ENCODE assay signal across 25 mouse cellular contexts in the genomic region with DNA sequence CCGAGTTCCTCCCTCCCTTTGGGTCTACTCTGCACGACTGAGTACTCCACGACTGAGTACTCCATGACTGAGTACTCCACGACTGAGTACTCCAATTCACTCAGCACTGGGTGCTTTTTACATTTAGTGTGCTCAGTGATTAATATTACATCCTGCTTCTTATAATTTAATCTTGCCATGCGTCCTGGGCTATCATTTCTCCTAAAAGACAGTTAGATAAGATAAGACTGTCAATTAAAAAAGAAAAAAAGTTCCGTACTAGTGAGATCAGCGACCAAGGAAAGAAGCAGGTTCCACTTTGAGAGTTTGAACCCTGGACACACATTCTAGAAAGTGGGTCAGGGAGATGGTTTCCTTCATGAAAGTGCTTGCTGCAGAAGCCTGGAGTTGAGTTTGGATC.
"Had no signal": no experiment of that assay in that cellular context is flagged by ENCODE, and none has a peak within 500 bp of the region (broad histone marks: within the 10 kb centered on the region; RNA-seq: fewer than 3 reads in every experiment).

No protein-coding gene starts in this region.

- H3K9me3 ChIP-seq: heart, embryonic 15.5 days; hindbrain, embryonic 12.5 days; limb, embryonic 10.5 days; liver, embryonic 13.5 days; liver, embryonic 15.5 days had no signal

- H3K36me3 ChIP-seq: heart, embryonic 13.5 days; heart, embryonic 15.5 days; hindbrain, embryonic 10.5 days; hindbrain, embryonic 12.5 days; limb, embryonic 10.5 days; limb, embryonic 12.5 days; liver, embryonic 13.5 days; liver, embryonic 15.5 days had no signal

- ATAC-seq: hindbrain, embryonic 16.5 days; inflammation-experienced regulatory T-cells, adult 6 months had no signal

- H3K27me3 ChIP-seq: heart, embryonic 13.5 days; heart, embryonic 15.5 days; hindbrain, embryonic 12.5 days; limb, embryonic 12.5 days; liver, embryonic 13.5 days; liver, embryonic 15.5 days had no signal

- H3K27ac ChIP-seq: heart, embryonic 13.5 days; heart, embryonic 15.5 days; layer of hippocampus, adult 2 months; left cerebral cortex, adult 2 months; limb, embryonic 12.5 days; liver, embryonic 13.5 days; liver, embryonic 15.5 days had no signal

- DNase-seq: gastrocnemius, postnatal 25 days; heart, adult 18-20 months; heart, postnatal 14 days; heart, postnatal 4 days; kidney, adult 18-20 months; kidney, adult 8-10 months; kidney, postnatal 10 days; kidney, postnatal 25 days; kidney, postnatal 4 days; liver; liver, embryonic 13.5 days had no signal

- H3K4me2 ChIP-seq: heart, embryonic 11.5 days; heart, embryonic 13.5 days; heart, embryonic 15.5 days; hindbrain, embryonic 12.5 days; hindbrain, embryonic 14.5 days; limb, embryonic 12.5 days; liver, embryonic 11.5 days; liver, embryonic 13.5 days; liver, embryonic 15.5 days had no signal

- H3K4me3 ChIP-seq: heart, embryonic 13.5 days; heart, embryonic 15.5 days; hindbrain, embryonic 10.5 days; hindbrain, embryonic 12.5 days; layer of hippocampus, adult 2 months; left cerebral cortex, adult 2 months; limb, embryonic 10.5 days; limb, embryonic 12.5 days; liver, embryonic 13.5 days; liver, embryonic 15.5 days had no signal

- H3K4me1 ChIP-seq: limb, embryonic 12.5 days had no signal

- H3K9ac ChIP-seq: heart, embryonic 13.5 days; heart, embryonic 15.5 days; hindbrain, embryonic 14.5 days; limb, embryonic 12.5 days; liver, embryonic 13.5 days; liver, embryonic 15.5 days had no signal
